Mouse (Mus musculus) testis, adult 2 months (tissue): ENCODE data around the gene Ctnna3. TPM values are rescaled to one million over a fixed set of nuclear protein-coding genes. Genes with fewer than 3 reads are reported as not detected.

ENCODE experiments used
- H3K27ac ChIP-seq: fragments of 200-500 bp; 2 replicates; pipeline ENCODE4 v1.5.1; 2012; ENCODE audit warnings: low read depth, low read length; ENCODE audit not compliant: control insufficient read depth, insufficient read depth
- H3K27me3 ChIP-seq: fragments of 200-500 bp; 2 replicates; pipeline ENCODE4 v1.6.1; 2012; ENCODE audit warnings: mild to moderate bottlenecking, low read length, moderate library complexity; ENCODE audit not compliant: control insufficient read depth, insufficient read depth
- H3K36me3 ChIP-seq: fragments of 200-500 bp; 2 replicates; pipeline ENCODE4 v1.6.1; 2012; ENCODE audit warnings: mild to moderate bottlenecking, low read length; ENCODE audit not compliant: control insufficient read depth, insufficient read depth
- H3K4me1 ChIP-seq: fragments of 200-500 bp; 2 replicates; pipeline ENCODE4 v1.6.1; 2012; ENCODE audit warnings: low read length; ENCODE audit not compliant: control insufficient read depth, insufficient read depth
- H3K4me3 ChIP-seq: fragments of 200-500 bp; 2 replicates; pipeline ENCODE4 v1.5.1; 2012; ENCODE audit warnings: low read depth, mild to moderate bottlenecking, low read length, moderate library complexity, mixed read lengths; ENCODE audit not compliant: control insufficient read depth
- CTCF ChIP-seq: fragments of 200-500 bp; IDR thresholded peaks from 2 replicates; pipeline ENCODE4 v1.5.1; 2012; ENCODE audit warnings: low read depth, mild to moderate bottlenecking, inconsistent platforms, low read length, moderate library complexity; ENCODE audit not compliant: control insufficient read depth, insufficient read depth, insufficient replicate concordance
- POLR2A ChIP-seq: fragments of 200-500 bp; IDR thresholded peaks from 2 replicates; pipeline ENCODE4 v1.6.1; 2012; ENCODE audit warnings: low read depth, mild to moderate bottlenecking, inconsistent platforms, low read length, moderate library complexity; ENCODE audit not compliant: control insufficient read depth
- polyA plus RNA-seq: library from polyadenylated mRNA; depleted of rRNA; stranded (reverse); fragments of >200 nt; gene quantifications from 2 replicates; pipeline ENCODE4 v1.2.3, GENCODE M21; 2012

Gene Ctnna3
- polyA plus RNA-seq, 1 experiment = 38.9 TPM

GRCm38 (mm10) chr10:64001531-64001930 is 571.6 kb downstream of the Ctnna3 start:
- no peak overlapping the region for H3K4me3 ChIP-seq
- H3K27ac ChIP-seq = no peak overlapping the region
- no peaks in the 10 kb centered on the region for H3K36me3 ChIP-seq
- H3K4me1 ChIP-seq = no peaks in the 10 kb centered on the region
- H3K27me3 ChIP-seq = no peaks in the 10 kb centered on the region
- TF ChIP-seq POLR2A = no peak

GRCm38 (mm10) chr10:64001996-64002395 is 572.1 kb downstream of the Ctnna3 start:
- TF ChIP-seq CTCF = no peak
- no peak for TF ChIP-seq POLR2A
- H3K27me3 ChIP-seq = no peaks in the 10 kb centered on the region
- no peak overlapping the region for H3K4me3 ChIP-seq
- no peak overlapping the region for H3K27ac ChIP-seq
- no peaks in the 10 kb centered on the region for H3K4me1 ChIP-seq
- H3K36me3 ChIP-seq = no peaks in the 10 kb centered on the region

- Histone ChIP-seq H3K27ac (no peak overlapping the region), H3K36me3 (no peaks in the 10 kb centered on the region), H3K27me3 (no peaks in the 10 kb centered on the region), H3K4me1 (no peaks in the 10 kb centered on the region), H3K4me3 (no peak overlapping the region)
- TF ChIP-seq POLR2A (no peak), CTCF (no peak)
These were observed 590.4 kb downstream of the Ctnna3 start for GRCm38 (mm10) chr10:64020347-64020746.

- Histone ChIP-seq H3K27me3 (no peaks in the 10 kb centered on the region), H3K36me3 (no peaks in the 10 kb centered on the region), H3K4me1 (no peaks in the 10 kb centered on the region), H3K27ac (no peak overlapping the region), H3K4me3 (no peak overlapping the region)
- TF ChIP-seq POLR2A = no peak
- TF ChIP-seq CTCF = no peak
These were observed 593.4 kb downstream of the Ctnna3 start for GRCm38 (mm10) chr10:64023340-64023739.

GRCm38 (mm10) chr10:64030901-64031300 is 601.0 kb downstream of the Ctnna3 start:
- Histone ChIP-seq H3K27ac (no peak overlapping the region), H3K4me1 (no peaks in the 10 kb centered on the region), H3K4me3 (no peak overlapping the region), H3K36me3 (no peaks in the 10 kb centered on the region), H3K27me3 (no peaks in the 10 kb centered on the region)
- no peak for TF ChIP-seq CTCF
- TF ChIP-seq POLR2A = no peak

GRCm38 (mm10) chr10:64039760-64040535 is 610.0 kb downstream of the Ctnna3 start:
- TF ChIP-seq CTCF = no peak
- TF ChIP-seq POLR2A = no peak
- Histone ChIP-seq H3K4me3 (no peak overlapping the region), H3K27me3 (no peaks in the 10 kb centered on the region), H3K27ac (no peak overlapping the region), H3K4me1 (no peaks in the 10 kb centered on the region), H3K36me3 (no peaks in the 10 kb centered on the region)

GRCm38 (mm10) chr10:64041218-64041617 is 611.3 kb downstream of the Ctnna3 start:
- H3K36me3 ChIP-seq = no peaks in the 10 kb centered on the region
- no peak overlapping the region for H3K4me3 ChIP-seq
- H3K27ac ChIP-seq = no peak overlapping the region
- H3K4me1 ChIP-seq = no peaks in the 10 kb centered on the region
- no peaks in the 10 kb centered on the region for H3K27me3 ChIP-seq
- TF ChIP-seq CTCF = no peak
- TF ChIP-seq POLR2A = no peak
